Mouse (Mus musculus) megakaryocyte, embryonic 14.5 days (primary cell): ENCODE data around the gene Snorc.

Source experiments
- FLI1 ChIP-seq: IDR thresholded peaks from 2 replicates; pipeline ENCODE4 v1.6.1; 2012; ENCODE audit warnings: low read length, inconsistent platforms, mixed read lengths
- GATA1 ChIP-seq: IDR thresholded peaks from 3 replicates; pipeline ENCODE4 v1.6.1; 2012; ENCODE audit warnings: mixed read lengths, low read length, inconsistent platforms, borderline replicate concordance

DNA sequence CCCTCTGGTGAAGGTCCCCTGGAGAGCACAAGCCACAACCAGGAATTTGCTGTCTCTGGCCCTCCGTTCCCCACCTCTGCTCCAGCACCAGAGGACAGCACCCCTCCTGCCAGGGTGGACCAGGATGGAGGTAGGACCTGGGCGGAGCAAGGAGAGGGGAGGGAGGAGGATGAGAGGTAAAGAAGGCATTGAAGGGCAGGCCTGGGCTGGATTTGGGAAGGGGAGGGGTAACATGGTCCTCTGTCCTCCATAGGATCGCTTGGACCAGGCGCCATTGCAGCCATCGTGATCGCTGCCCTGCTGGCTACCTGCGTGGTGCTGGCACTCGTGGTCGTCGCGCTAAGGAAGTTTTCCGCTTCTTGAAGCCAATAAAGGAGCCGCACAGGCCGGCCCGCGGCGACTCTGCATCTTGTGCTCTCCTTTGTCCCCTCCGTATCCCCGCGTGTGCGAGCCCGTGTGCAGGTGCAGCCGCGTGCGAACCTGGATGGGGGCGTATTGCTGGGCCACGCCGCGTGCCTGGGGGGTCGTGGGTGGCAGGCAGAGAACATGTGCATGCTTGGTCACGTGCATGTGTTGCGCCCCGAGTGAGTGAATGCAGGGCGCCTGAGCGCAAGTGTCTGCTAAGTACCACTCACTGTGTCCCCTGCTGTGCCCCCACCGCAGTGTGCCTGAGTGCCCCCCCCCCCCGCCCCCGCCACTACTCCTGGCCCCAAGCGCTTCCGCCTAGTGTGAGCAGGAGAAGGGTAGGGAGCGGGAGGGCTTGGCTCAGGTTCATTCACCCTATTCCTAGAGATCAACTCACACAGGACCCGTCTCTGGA, 5.2 kb downstream of the Snorc start:
- no peak for TF ChIP-seq FLI1
- no peak for TF ChIP-seq GATA1
